8 mouse cellular contexts compared by ENCODE assay signal in the genomic region with DNA sequence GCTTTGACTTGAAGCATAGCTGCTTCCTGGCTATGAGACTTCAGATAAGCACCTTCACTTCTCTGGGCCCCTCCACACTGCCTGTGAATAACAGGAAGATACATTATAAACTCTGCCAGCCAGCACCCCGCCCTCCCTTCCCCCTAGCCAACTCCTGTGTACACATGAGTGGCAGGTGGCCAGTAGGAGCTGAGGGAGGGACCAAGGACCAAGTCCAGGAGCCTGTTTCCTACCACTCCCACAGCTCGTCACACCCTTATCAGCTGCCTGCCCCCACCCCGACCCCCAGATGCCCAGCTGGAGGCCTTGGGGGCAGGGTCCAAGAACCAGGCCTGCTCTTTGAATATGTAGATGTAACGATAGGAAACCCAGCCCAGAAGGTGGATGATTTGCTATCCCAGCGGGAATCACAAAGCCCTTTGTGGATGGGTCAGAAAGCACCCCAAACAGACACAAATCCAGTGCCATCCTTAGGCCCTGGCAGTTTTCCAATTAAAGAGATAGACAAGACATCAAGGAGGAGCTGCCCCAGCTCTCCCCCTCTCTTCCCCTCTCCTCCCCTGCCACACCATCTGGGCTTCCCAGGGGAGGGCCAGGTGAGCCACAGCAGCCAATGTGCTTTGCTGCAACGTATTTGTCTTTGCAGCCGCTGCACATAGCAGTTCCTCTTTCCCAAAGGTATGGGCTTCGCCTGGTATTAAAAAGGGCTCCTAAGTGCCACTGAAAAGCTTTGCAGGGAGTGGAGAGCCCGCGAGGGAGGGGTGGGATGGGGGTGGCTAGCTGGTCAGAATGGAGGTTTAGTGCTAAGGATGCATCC. TPM values are rescaled to one million over a fixed set of nuclear protein-coding genes. Genes with fewer than 3 reads are reported as not detected.
DNase-seq lines count a peak whose midpoint lies in the region; ATAC-seq lines count a peak whose summit lies in the region.

No protein-coding gene starts in this region.

- intact Hi-C loops in left cerebral cortex, postnatal 4 days (cut with DNase I), result no loop called here
- intact Hi-C loops in left cerebral cortex, postnatal 25 days (cut with DNase I), result no loop called here

- DNase-seq in left cerebral cortex, postnatal 4 days, result peak; percentile 68
- DNase-seq in left cerebral cortex, postnatal 25 days (ENCODE audit: low spot score in 2 of 2), result no peak
- no peak for DNase-seq in embryonic facial prominence, embryonic 10.5 days (ENCODE audit: low spot score)
- DNase-seq in yolk sac, embryonic 10.5 days (ENCODE audit: low spot score), result no peak
- DNase-seq in B cell, adult 2 months, result no peak

- peak; percentile 94 for ATAC-seq in intestine, embryonic 15.5 days
- no peak for ATAC-seq in midbrain, embryonic 12.5 days (ENCODE audit: low FRiP score, low read depth)
- no peak for ATAC-seq in granulocyte monocyte progenitor cell, adult 5-6 weeks (replicated peaks; ENCODE audit: poor library complexity, severe bottlenecking)

- 15% methylated on average over 10 of the region's 10 CpGs for WGBS in embryonic facial prominence, embryonic 10.5 days
- 11% methylated on average over 10 of the region's 10 CpGs for WGBS in intestine, embryonic 15.5 days
- WGBS in midbrain, embryonic 12.5 days, result 17% methylated on average over 10 of the region's 10 CpGs

- H3K4me3 ChIP-seq in embryonic facial prominence, embryonic 10.5 days, result no peak overlapping the region
- H3K4me3 ChIP-seq in intestine, embryonic 15.5 days (replicated peaks), result no peak overlapping the region
- H3K4me3 ChIP-seq in midbrain, embryonic 12.5 days, result no peak overlapping the region

- no peaks in the 10 kb centered on the region for H3K9me3 ChIP-seq in embryonic facial prominence, embryonic 10.5 days
- no peaks in the 10 kb centered on the region for H3K9me3 ChIP-seq in intestine, embryonic 15.5 days
- no peaks in the 10 kb centered on the region for H3K9me3 ChIP-seq in midbrain, embryonic 12.5 days

- no peaks in the 10 kb centered on the region for H3K36me3 ChIP-seq in embryonic facial prominence, embryonic 10.5 days (replicated peaks)
- H3K36me3 ChIP-seq in intestine, embryonic 15.5 days, result no peaks in the 10 kb centered on the region
- no peaks in the 10 kb centered on the region for H3K36me3 ChIP-seq in midbrain, embryonic 12.5 days

- no peak overlapping the region for H3K9ac ChIP-seq in intestine, embryonic 15.5 days
- no peak overlapping the region for H3K9ac ChIP-seq in midbrain, embryonic 12.5 days (replicated peaks)

- peaks cover 52% of the 10 kb centered on the region for H3K27me3 ChIP-seq in embryonic facial prominence, embryonic 10.5 days (replicated peaks; ENCODE audit: low read depth, poor library complexity, severe bottlenecking)
- no peaks in the 10 kb centered on the region; the same call in 1 of the 2 replicates for H3K27me3 ChIP-seq in intestine, embryonic 15.5 days (replicated peaks)
- H3K27me3 ChIP-seq in midbrain, embryonic 12.5 days, result peaks cover 21% of the 10 kb centered on the region; the same call in 1 of the 2 replicates

- peaks cover 24% of the 10 kb centered on the region for H3K4me1 ChIP-seq in embryonic facial prominence, embryonic 10.5 days
- peaks cover 24% of the 10 kb centered on the region for H3K4me1 ChIP-seq in intestine, embryonic 15.5 days (replicated peaks)
- peaks cover 25% of the 10 kb centered on the region for H3K4me1 ChIP-seq in midbrain, embryonic 12.5 days

- H3K27ac ChIP-seq in embryonic facial prominence, embryonic 10.5 days (replicated peaks), result peak overlapping the region; percentile 48; the same call in 1 of the 2 replicates
- H3K27ac ChIP-seq in intestine, embryonic 15.5 days, result peak overlapping the region; percentile 56
- 0 out of 2 replicates have a peak overlapping the region, but pooled peaks have one; percentile 4 for H3K27ac ChIP-seq in midbrain, embryonic 12.5 days (replicated peaks)

- H3K4me2 ChIP-seq in intestine, embryonic 15.5 days (replicated peaks), result peak overlapping the region; percentile 41
- H3K4me2 ChIP-seq in midbrain, embryonic 12.5 days (replicated peaks), result no peak overlapping the region

RNA-seq across cellular contexts. Expression of a gene that starts 14.1 kb away (rescaled TPM):
- total RNA-seq in left cerebral cortex, postnatal 4 days (2021), result 10 to 100 TPM; 87.7 to 95.8 TPM
- total RNA-seq in left cerebral cortex, postnatal 25 days (2021), result 100 to 1,000 TPM in 1 of 2 experiments, 10 to 100 TPM in 1; 91.2 to 115 TPM
- polyA plus RNA-seq in embryonic facial prominence, embryonic 10.5 days (2016; fragmentation: Nextera tagmentation; extraction: Ambion mirVana), result 5.0 TPM in 2 replicates
- polyA plus RNA-seq in intestine, embryonic 15.5 days (2015; fragmentation: Nextera tagmentation; extraction: Ambion mirVana), result 4.1 and 4.5 TPM in 2 replicates
- polyA plus RNA-seq in midbrain, embryonic 12.5 days (2016; fragmentation: Nextera tagmentation; extraction: Ambion mirVana), result 9.7 and 12.5 TPM in 2 replicates
- total RNA-seq in granulocyte monocyte progenitor cell, adult 5-6 weeks (2014; fragmentation: Nextera tagmentation), result 0.52 and 4.6 TPM in 2 replicates
- total RNA-seq in granulocyte monocyte progenitor cell, adult 5-6 weeks (2017), result 0.31 and 0.52 TPM in 2 replicates

Comparison
In these comparisons a context has a peak if more than half of its experiments do, and no peak if none do; other contexts are left out.
1. H3K27ac ChIP-seq: peak in every context shown above with its lines; median percentile 56 in intestine, embryonic 15.5 days; 48 in embryonic facial prominence, embryonic 10.5 days; 4 in midbrain, embryonic 12.5 days.
2. RNA of a gene that starts 14.1 kb away (total RNA-seq): 91.2 to 115 TPM in left cerebral cortex, postnatal 25 days and 87.7 to 95.8 TPM in left cerebral cortex, postnatal 4 days; 0.31 to 4.6 TPM in granulocyte monocyte progenitor cell, adult 5-6 weeks; every median in the first group is over 10 times any median in the second.